Mouse (Mus musculus) neural tube, embryonic 15.5 days (tissue): Measurements from ENCODE around the gene Sae1. TPM values are rescaled to one million over a fixed set of nuclear protein-coding genes. Genes with fewer than 3 reads are reported as not detected.

Source experiments
- ATAC-seq: fragments of 200-750 bp; cut with Nextera tagmentation; 2 replicates; pipeline ENCODE4 v1.8.0; 2017; ENCODE audit warnings: mild to moderate bottlenecking, moderate TSS enrichment, moderate library complexity; ENCODE audit not compliant: low FRiP score
- H3K27ac ChIP-seq: fragments of 300-500 bp; sonication (generic); replicated peaks from 2 replicates; pipeline ENCODE4 v1.5.1; 2015; ENCODE audit warnings: mild to moderate bottlenecking, inconsistent platforms
- H3K27me3 ChIP-seq: fragments of 300-500 bp; sonication (generic); replicated peaks from 2 replicates; pipeline ENCODE4 v1.6.1; 2015; ENCODE audit warnings: inconsistent platforms
- H3K36me3 ChIP-seq: fragments of 300-500 bp; sonication (generic); 2 replicates; pipeline ENCODE4 v1.6.1; 2015; ENCODE audit warnings: inconsistent platforms
- H3K4me1 ChIP-seq: fragments of 300-500 bp; sonication (generic); 2 replicates; pipeline ENCODE4 v1.6.1; 2015; ENCODE audit warnings: inconsistent platforms
- H3K4me2 ChIP-seq: fragments of 300-500 bp; sonication (generic); 2 replicates; pipeline ENCODE4 v1.6.1; 2015; ENCODE audit warnings: inconsistent platforms, mild to moderate bottlenecking, moderate library complexity
- H3K4me3 ChIP-seq: fragments of 300-500 bp; sonication (generic); replicated peaks from 2 replicates; pipeline ENCODE4 v1.5.1; 2015; ENCODE audit warnings: mild to moderate bottlenecking, inconsistent platforms
- H3K9ac ChIP-seq: fragments of 300-500 bp; sonication (generic); replicated peaks from 2 replicates; pipeline ENCODE4 v1.6.1; 2015; ENCODE audit warnings: mild to moderate bottlenecking, inconsistent platforms
- H3K9me3 ChIP-seq: fragments of 300-500 bp; sonication (generic); replicated peaks from 2 replicates; pipeline ENCODE4 v1.6.1; 2016; ENCODE audit warnings: inconsistent platforms
- WGBS: fragments of 180-500 bp; shearing (Covaris S2); methylation state at CpG from one replicate; pipeline ENCODE4 v1.1.7; 2015; ENCODE audit warnings: mixed read lengths; 5-methylcytosine and 5-hydroxymethylcytosine counted together
- polyA plus RNA-seq: library from polyadenylated mRNA; unstranded; fragments of >200 nt; fragmentation: Nextera tagmentation; extraction: Ambion mirVana; gene quantifications from 2 replicates; pipeline ENCODE4 v1.2.1, GENCODE M21; 2015

Gene Sae1
- polyA plus RNA-seq, 1 experiment from 2014 or later, result 239 TPM

- H3K9me3 ChIP-seq, result no peaks in the 10 kb centered on the region
- H3K4me1 ChIP-seq, result peaks cover 16% of the 10 kb centered on the region
- H3K36me3 ChIP-seq, result peaks cover 39% of the 10 kb centered on the region
- no peak overlapping the region for H3K4me3 ChIP-seq
- H3K9ac ChIP-seq, result no peak overlapping the region
- no peak overlapping the region for H3K27ac ChIP-seq
- ATAC-seq, result no peak
- WGBS, result 92% methylated on average over 8 of the region's 8 CpGs
- no peaks in the 10 kb centered on the region for H3K27me3 ChIP-seq
- H3K4me2 ChIP-seq, result no peak overlapping the region
Observed at GRCm38 (mm10) chr7:16284001-16284400, 103.6 kb downstream of the Sae1 start.

DNA sequence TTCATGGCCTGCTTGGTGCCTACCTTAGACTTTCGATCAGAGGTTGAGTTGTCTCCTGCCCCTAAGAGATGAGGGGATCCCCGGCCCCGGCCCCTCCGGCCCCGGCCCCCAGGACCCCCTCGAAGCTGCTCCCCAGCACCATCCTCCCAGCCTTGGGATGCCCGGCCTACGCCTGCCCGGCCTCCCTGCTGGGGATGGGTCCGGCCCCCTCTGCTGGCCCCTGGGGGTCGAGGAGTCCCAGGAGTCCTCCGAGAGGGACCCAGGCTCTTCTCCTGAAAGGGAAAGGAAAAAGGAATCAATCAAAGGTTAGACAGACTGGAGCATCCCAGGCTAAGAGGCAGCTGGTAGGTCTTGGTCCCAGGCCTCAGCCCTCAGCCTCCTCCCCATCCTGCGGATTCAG lies 105.3 kb downstream of the Sae1 start:
- WGBS, result 91% methylated on average over 13 of the region's 13 CpGs
- no peak overlapping the region for H3K4me3 ChIP-seq
- peaks cover 54% of the 10 kb centered on the region for H3K36me3 ChIP-seq
- no peak for ATAC-seq
- H3K9me3 ChIP-seq, result no peaks in the 10 kb centered on the region
- no peak overlapping the region for H3K27ac ChIP-seq
- H3K9ac ChIP-seq, result no peak overlapping the region
- peaks cover 16% of the 10 kb centered on the region for H3K4me1 ChIP-seq
- H3K27me3 ChIP-seq, result no peaks in the 10 kb centered on the region
- no peak overlapping the region for H3K4me2 ChIP-seq

DNA sequence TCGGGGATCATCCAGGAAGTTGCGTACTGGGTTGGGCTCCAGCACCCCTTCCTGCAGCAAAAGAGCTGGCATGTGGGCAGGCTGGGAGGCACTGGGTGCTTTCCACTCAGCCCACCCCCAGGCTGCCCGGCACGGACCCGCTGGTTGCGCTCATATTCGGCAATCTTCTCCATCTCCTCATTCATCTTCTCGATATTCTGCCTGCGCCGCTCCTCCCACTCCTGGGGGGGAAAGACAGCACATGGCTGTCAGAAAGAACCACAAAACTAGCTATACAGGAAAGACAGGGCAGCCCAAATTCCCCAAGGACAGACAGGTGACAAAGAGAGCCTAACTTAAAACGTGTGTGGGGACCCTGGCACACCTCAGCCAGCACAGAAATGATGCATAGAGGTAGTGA lies 106.9 kb downstream of the Sae1 start:
- Histone ChIP-seq H3K9ac (no peak overlapping the region), H3K4me1 (peaks cover 13% of the 10 kb centered on the region), H3K4me3 (no peak overlapping the region), H3K4me2 (no peak overlapping the region), H3K27me3 (no peaks in the 10 kb centered on the region), H3K27ac (no peak overlapping the region), H3K36me3 (peaks cover 70% of the 10 kb centered on the region), H3K9me3 (no peaks in the 10 kb centered on the region)
- WGBS, result 91% methylated on average over 11 of the region's 11 CpGs
- ATAC-seq, result no peak

DNA sequence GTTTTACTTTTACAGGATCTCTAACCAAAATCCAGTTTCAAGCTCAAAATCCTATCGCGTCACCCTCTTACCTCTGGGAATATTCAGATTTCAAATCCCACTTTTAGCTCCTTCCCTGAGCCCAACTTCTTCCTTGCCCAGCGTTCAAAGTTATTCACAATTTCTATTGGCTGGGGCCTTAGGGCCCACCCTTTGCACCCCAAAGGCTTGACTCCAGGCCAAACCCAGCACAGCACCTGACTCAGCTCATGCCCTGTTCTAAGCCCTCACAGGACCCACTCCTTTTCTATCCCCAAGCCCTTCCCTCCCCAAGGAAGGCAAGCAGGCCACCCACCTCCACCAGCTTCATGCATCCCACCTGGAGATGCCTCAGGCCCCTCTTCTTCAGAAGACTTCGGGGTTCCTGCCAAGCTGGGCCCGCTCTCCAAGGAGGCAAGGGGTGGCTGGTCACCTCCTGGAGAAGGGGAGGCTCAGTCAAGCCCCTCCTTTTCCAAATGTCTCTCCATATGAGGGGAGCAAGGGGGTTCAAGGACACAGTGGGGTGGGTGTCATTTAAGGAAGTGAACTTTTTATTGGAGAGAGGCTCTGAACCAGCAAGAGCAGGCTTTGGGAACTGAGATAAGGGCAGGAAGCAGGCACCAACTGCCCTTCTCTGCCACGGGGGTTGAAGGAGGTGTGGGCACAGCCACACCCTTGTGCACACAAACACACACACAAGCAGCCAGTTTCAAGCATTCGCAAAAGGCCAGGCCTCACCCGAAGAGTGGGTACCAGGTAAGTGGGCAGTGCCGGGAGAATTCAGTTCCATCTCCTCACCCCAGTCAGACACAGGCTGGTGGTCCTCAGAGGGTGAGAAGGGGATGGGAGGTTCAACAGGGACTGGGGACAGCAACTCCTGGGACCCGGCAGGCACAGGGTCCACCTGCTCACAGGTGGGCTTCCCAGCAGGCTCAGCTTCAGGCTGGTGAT lies 112.4 kb downstream of the Sae1 start:
- H3K9me3 ChIP-seq, result no peaks in the 10 kb centered on the region
- no peak for ATAC-seq
- no peak overlapping the region for H3K4me3 ChIP-seq
- peaks cover 42% of the 10 kb centered on the region for H3K4me1 ChIP-seq
- no peak overlapping the region for H3K4me2 ChIP-seq
- no peaks in the 10 kb centered on the region for H3K27me3 ChIP-seq
- no peak overlapping the region; the same call in 1 of the 2 replicates for H3K9ac ChIP-seq
- 86% methylated on average over 10 of the region's 10 CpGs for WGBS
- peaks cover 44% of the 10 kb centered on the region for H3K36me3 ChIP-seq
- H3K27ac ChIP-seq, result no peak overlapping the region

- WGBS, result under 1% methylated on average over 17 of the region's 18 CpGs
- Histone ChIP-seq H3K4me2 (peak overlapping the region; percentile 86), H3K4me1 (peaks cover 46% of the 10 kb centered on the region), H3K36me3 (peaks cover 36% of the 10 kb centered on the region), H3K27ac (peak overlapping the region; percentile 97), H3K4me3 (peak overlapping the region; percentile 86), H3K27me3 (no peaks in the 10 kb centered on the region), H3K9me3 (no peaks in the 10 kb centered on the region), H3K9ac (peak overlapping the region; percentile 83)
- ATAC-seq, result peak; percentile 78
Observed at GRCm38 (mm10) chr7:16273766-16274140, 113.9 kb downstream of the Sae1 start.

- Histone ChIP-seq H3K4me3 (peak within 1 kb of the TSS; percentile 86), H3K4me2 (peak within 1 kb of the TSS; percentile 86), H3K27me3 (no peaks in the 10 kb centered on the region), H3K36me3 (peaks cover 34% of the 10 kb centered on the region), H3K9ac (peak within 1 kb of the TSS; percentile 83), H3K4me1 (peaks cover 46% of the 10 kb centered on the region), H3K9me3 (no peaks in the 10 kb centered on the region), H3K27ac (peak within 1 kb of the TSS; percentile 97)
- ATAC-seq, result peak; percentile 91
- WGBS, result under 1% methylated on average over 37 of the region's 49 CpGs
Observed at GRCm38 (mm10) chr7:16273081-16273765, 114.4 kb downstream of the Sae1 start, which contains the start of gene Inafm1. Gene Inafm1 (minus strand): TSS chr7:16273617.

- H3K36me3 ChIP-seq, result peaks cover 28% of the 10 kb centered on the region
- H3K4me1 ChIP-seq, result peaks cover 46% of the 10 kb centered on the region
- H3K27me3 ChIP-seq, result no peaks in the 10 kb centered on the region
- H3K4me3 ChIP-seq, result peak overlapping the region; percentile 86
- peak; percentile 81 for ATAC-seq
- peak overlapping the region; percentile 86 for H3K4me2 ChIP-seq
- H3K9ac ChIP-seq, result peak overlapping the region; percentile 83
- H3K27ac ChIP-seq, result peak overlapping the region; percentile 97
- H3K9me3 ChIP-seq, result no peaks in the 10 kb centered on the region
- under 1% methylated on average over 41 of the region's 46 CpGs for WGBS
Observed at GRCm38 (mm10) chr7:16272681-16273080, 114.9 kb downstream of the Sae1 start.

DNA sequence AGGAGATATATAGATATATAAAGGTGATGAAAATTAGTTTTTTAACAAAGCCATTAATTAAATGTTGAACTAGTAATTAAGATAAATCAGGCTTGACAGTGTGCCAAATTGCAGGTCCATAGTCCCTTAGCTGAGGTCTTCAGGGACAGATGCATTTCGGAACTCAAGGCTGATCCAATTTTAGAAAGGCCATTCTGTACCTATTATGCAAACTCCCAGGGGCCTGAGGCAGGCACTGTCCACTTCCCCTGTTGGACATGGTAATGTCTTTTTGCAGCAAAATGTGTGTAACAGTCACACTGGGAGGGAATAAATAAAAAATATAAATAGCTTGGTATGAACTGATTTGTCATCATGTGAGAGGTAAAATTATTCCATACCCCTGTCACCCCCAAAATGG lies 116.5 kb downstream of the Sae1 start:
- no peak for ATAC-seq
- WGBS, result 30% methylated on average over 1 of the region's 1 CpGs
- H3K4me1 ChIP-seq, result peaks cover 46% of the 10 kb centered on the region
- 0 out of 2 replicates have a peak overlapping the region, but pooled peaks have one; percentile 83 for H3K9ac ChIP-seq
- no peaks in the 10 kb centered on the region for H3K27me3 ChIP-seq
- H3K9me3 ChIP-seq, result no peaks in the 10 kb centered on the region
- H3K27ac ChIP-seq, result no peak overlapping the region
- H3K4me2 ChIP-seq, result peak overlapping the region; percentile 86
- peak overlapping the region; percentile 86 for H3K4me3 ChIP-seq
- H3K36me3 ChIP-seq, result peaks cover 14% of the 10 kb centered on the region

Other genes starting within 250 kb of the Sae1 start
- gene Meis3, start 212.7 kb downstream of the Sae1 start, polyA plus RNA-seq, result 104 and 126 TPM in 2 replicates
- gene Dhx34, start 165.8 kb downstream of the Sae1 start, polyA plus RNA-seq, result 12.2 and 13.2 TPM in 2 replicates
- gene C5ar2, start 143.7 kb downstream of the Sae1 start, polyA plus RNA-seq, result 0.10 and 0.22 TPM in 2 replicates
- 1.7 and 2.7 TPM in 2 replicates for gene C5ar1, start 128.3 kb downstream of the Sae1 start, polyA plus RNA-seq
- 56.4 and 66.4 TPM in 2 replicates for gene Inafm1, start 114.2 kb downstream of the Sae1 start, polyA plus RNA-seq
- 23.3 and 24.5 TPM in 2 replicates for gene Ccdc9, start 101.0 kb downstream of the Sae1 start, polyA plus RNA-seq
- gene Bbc3, start 79.4 kb downstream of the Sae1 start, polyA plus RNA-seq, result 25.4 and 27.5 TPM in 2 replicates
- gene Zc3h4, start 13.1 kb upstream of the Sae1 start, polyA plus RNA-seq, result 14.5 and 17.3 TPM in 2 replicates
- 66.4 and 72.3 TPM in 2 replicates for gene Tmem160, start 65.0 kb upstream of the Sae1 start, polyA plus RNA-seq
- 3.6 and 3.8 TPM in 2 replicates for gene Npas1, start 89.9 kb upstream of the Sae1 start, polyA plus RNA-seq
- gene Arhgap35, start 227.2 kb upstream of the Sae1 start, polyA plus RNA-seq, result 26.0 and 27.4 TPM in 2 replicates